Mouse (Mus musculus) neural tube, embryonic 11.5 days (tissue): ENCODE results near the gene Ect2. TPM values are rescaled to one million over a fixed set of nuclear protein-coding genes. Genes with fewer than 3 reads are reported as not detected.

ENCODE experiments used
- ATAC-seq: fragments of 200-750 bp; cut with Nextera tagmentation; 2 replicates; pipeline ENCODE4 v1.8.0; 2017; ENCODE audit warnings: moderate number of reproducible peaks, mild to moderate bottlenecking, moderate TSS enrichment, moderate library complexity; ENCODE audit not compliant: insufficient read depth, low FRiP score, low TSS enrichment
- DNase-seq: peaks from one replicate; pipeline ENCODE4 v3.0.0-alpha.2; 2015; ENCODE audit warnings: low spot score
- H3K27ac ChIP-seq: fragments of 300-500 bp; sonication (generic); 2 replicates; pipeline ENCODE4 v1.5.1; 2014; ENCODE audit warnings: low read depth, mild to moderate bottlenecking, low read length
- H3K27me3 ChIP-seq: fragments of 300-500 bp; sonication (generic); 2 replicates; pipeline ENCODE4 v1.6.1; 2014; ENCODE audit warnings: mild to moderate bottlenecking, low read length, mixed read lengths; ENCODE audit not compliant: control insufficient read depth, insufficient read depth
- H3K36me3 ChIP-seq: fragments of 300-500 bp; sonication (generic); 2 replicates; pipeline ENCODE4 v1.6.1; 2014; ENCODE audit warnings: mild to moderate bottlenecking, low read length, moderate library complexity, mixed read lengths; ENCODE audit not compliant: control insufficient read depth, insufficient read depth
- H3K4me1 ChIP-seq: fragments of 300-500 bp; sonication (generic); 2 replicates; pipeline ENCODE4 v1.6.1; 2014; ENCODE audit warnings: low read length, mixed read lengths; ENCODE audit not compliant: control insufficient read depth, insufficient read depth
- H3K4me2 ChIP-seq: fragments of 300-500 bp; sonication (generic); 2 replicates; pipeline ENCODE4 v1.6.1; 2014; ENCODE audit warnings: low read depth, mild to moderate bottlenecking, moderate library complexity
- H3K4me3 ChIP-seq: fragments of 300-500 bp; sonication (generic); 2 replicates; pipeline ENCODE4 v1.5.1; 2014; ENCODE audit warnings: low read depth, low read length
- H3K9ac ChIP-seq: fragments of 300-500 bp; sonication (generic); 2 replicates; pipeline ENCODE4 v1.6.1; 2014; ENCODE audit warnings: mild to moderate bottlenecking, low read length
- H3K9me3 ChIP-seq: fragments of 300-500 bp; sonication (generic); 2 replicates; pipeline ENCODE4 v1.6.1; 2016; ENCODE audit warnings: low read length; ENCODE audit not compliant: control insufficient read depth
- WGBS: fragments of 180-500 bp; shearing (Covaris S2); extraction: QIAGEN DNeasy Blood & Tissue Kit; methylation state at CpG from one replicate; pipeline ENCODE4 v1.1.7; 2014; 5-methylcytosine and 5-hydroxymethylcytosine counted together
- polyA plus RNA-seq: library from polyadenylated mRNA; unstranded; fragments of >200 nt; fragmentation: Nextera tagmentation; extraction: Ambion mirVana; gene quantifications from 2 replicates; pipeline ENCODE4 v1.2.1, GENCODE M21; 2014

Ect2 gene
- polyA plus RNA-seq, 1 experiment from 2014 or later = 87.4 TPM

- ATAC-seq (no peak), DNase-seq (no peak)
- H3K9ac ChIP-seq = no peak overlapping the region
- no peaks in the 10 kb centered on the region for H3K27me3 ChIP-seq
- no peaks in the 10 kb centered on the region for H3K9me3 ChIP-seq
- H3K36me3 ChIP-seq = no peaks in the 10 kb centered on the region
- no peaks in the 10 kb centered on the region for H3K4me1 ChIP-seq
- H3K4me3 ChIP-seq = no peak overlapping the region
- H3K27ac ChIP-seq = no peak overlapping the region
- no peak overlapping the region for H3K4me2 ChIP-seq
These were observed 86.5 kb downstream of the Ect2 start for GRCm38 (mm10) chr3:27067206-27067605.

- H3K4me2 ChIP-seq = no peak overlapping the region
- no peaks in the 10 kb centered on the region for H3K4me1 ChIP-seq
- no peak overlapping the region for H3K4me3 ChIP-seq
- no peak overlapping the region for H3K9ac ChIP-seq
- 92% methylated on average over 2 of the region's 2 CpGs for WGBS
- no peaks in the 10 kb centered on the region for H3K27me3 ChIP-seq
- no peaks in the 10 kb centered on the region for H3K36me3 ChIP-seq
- H3K27ac ChIP-seq = no peak overlapping the region
- ATAC-seq (no peak), DNase-seq (no peak)
- H3K9me3 ChIP-seq = no peaks in the 10 kb centered on the region
These were observed 88.8 kb downstream of the Ect2 start for GRCm38 (mm10) chr3:27064886-27065285.

GRCm38 (mm10) chr3:27063399-27064260, 90.0 kb downstream of the Ect2 start:
- no peak overlapping the region for H3K27ac ChIP-seq
- no peak for DNase-seq
- H3K36me3 ChIP-seq = no peaks in the 10 kb centered on the region
- WGBS = 70% methylated on average over 11 of the region's 11 CpGs
- H3K4me2 ChIP-seq = no peak overlapping the region
- H3K9ac ChIP-seq = no peak overlapping the region
- no peak for ATAC-seq
- H3K4me3 ChIP-seq = no peak overlapping the region
- H3K4me1 ChIP-seq = no peaks in the 10 kb centered on the region
- no peaks in the 10 kb centered on the region for H3K9me3 ChIP-seq
- H3K27me3 ChIP-seq = no peaks in the 10 kb centered on the region

- ATAC-seq (no peak), DNase-seq (no peak)
- H3K4me2 ChIP-seq = no peak overlapping the region
- H3K27me3 ChIP-seq = no peaks in the 10 kb centered on the region
- no peaks in the 10 kb centered on the region for H3K9me3 ChIP-seq
- no peaks in the 10 kb centered on the region for H3K4me1 ChIP-seq
- no peak overlapping the region for H3K4me3 ChIP-seq
- no peak overlapping the region for H3K27ac ChIP-seq
- WGBS = 90% methylated on average over 12 of the region's 12 CpGs
- H3K9ac ChIP-seq = no peak overlapping the region
- no peaks in the 10 kb centered on the region for H3K36me3 ChIP-seq
These were observed 93.2 kb downstream of the Ect2 start for GRCm38 (mm10) chr3:27060441-27060840.

DNA sequence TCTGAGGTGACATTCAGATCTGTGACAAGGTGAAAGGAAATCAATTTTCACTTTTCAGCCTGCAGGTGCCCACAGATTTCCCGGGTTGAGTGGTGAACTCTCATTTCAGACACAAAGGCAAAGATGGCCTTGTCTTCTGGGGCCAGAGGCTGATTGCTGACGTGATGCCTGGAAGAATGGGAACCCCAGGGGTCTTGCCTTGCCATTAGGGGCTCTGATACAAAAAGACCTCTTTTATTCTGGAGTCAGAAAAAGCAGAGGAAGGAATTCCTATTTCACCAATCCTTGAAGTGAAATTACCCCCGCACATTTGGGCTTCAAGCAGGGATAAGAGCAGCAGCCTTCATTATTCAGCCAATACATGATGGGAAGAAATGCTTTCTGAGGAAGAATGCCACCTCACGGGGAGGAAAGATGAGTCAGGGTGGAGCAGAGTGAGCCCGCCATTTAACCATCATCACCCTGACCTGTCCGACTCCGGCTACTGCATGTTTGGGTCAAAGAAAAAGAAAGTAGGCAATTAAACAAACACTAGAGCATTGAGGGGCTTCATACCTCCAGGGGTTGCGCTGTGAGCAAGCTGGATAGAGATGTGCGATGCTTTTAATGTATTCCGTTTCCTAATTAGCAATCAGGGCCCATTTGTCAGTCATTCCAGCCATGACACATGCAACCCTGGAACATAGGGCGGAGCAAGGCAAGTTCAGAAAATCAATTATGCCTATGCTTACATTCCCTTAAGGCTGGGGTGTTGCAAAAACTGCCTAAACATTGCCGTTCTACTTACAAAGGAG, 94.0 kb downstream of the Ect2 start:
- no peak overlapping the region for H3K4me2 ChIP-seq
- no peaks in the 10 kb centered on the region for H3K36me3 ChIP-seq
- H3K27ac ChIP-seq = no peak overlapping the region
- ATAC-seq (no peak), DNase-seq (no peak)
- no peaks in the 10 kb centered on the region for H3K9me3 ChIP-seq
- H3K27me3 ChIP-seq = no peaks in the 10 kb centered on the region
- H3K4me3 ChIP-seq = no peak overlapping the region
- 74% methylated on average over 12 of the region's 12 CpGs for WGBS
- no peaks in the 10 kb centered on the region for H3K4me1 ChIP-seq
- H3K9ac ChIP-seq = no peak overlapping the region

GRCm38 (mm10) chr3:27055471-27055870, 98.2 kb downstream of the Ect2 start:
- WGBS = 89% methylated on average over 3 of the region's 3 CpGs
- H3K4me3 ChIP-seq = no peak overlapping the region

DNA sequence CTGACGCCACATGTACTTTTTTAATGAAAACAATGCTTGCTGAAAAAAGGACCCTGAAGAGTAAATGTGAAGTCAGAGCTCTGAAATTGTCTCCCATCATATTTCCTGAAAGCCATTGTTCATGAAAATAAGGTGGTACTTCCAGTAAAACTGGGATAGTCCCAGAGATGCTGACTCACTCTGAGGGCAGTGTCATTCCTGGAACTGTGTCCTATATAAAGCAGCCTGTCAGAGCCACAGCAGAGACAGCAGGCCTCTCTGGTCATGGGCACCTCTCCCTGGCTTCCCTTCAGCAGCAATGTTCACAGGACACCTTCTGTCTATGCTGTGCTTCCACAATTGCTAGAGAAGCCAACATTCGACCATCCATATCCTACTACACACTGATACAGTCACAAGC, 98.9 kb downstream of the Ect2 start:
- DNase-seq = no peak
- WGBS = 78% methylated on average over 2 of the region's 2 CpGs
- Histone ChIP-seq H3K9me3 (no peaks in the 10 kb centered on the region), H3K27me3 (no peaks in the 10 kb centered on the region), H3K9ac (no peak overlapping the region), H3K36me3 (no peaks in the 10 kb centered on the region), H3K4me3 (no peak overlapping the region), H3K27ac (no peak overlapping the region), H3K4me1 (no peaks in the 10 kb centered on the region), H3K4me2 (no peak overlapping the region)
- no peak for ATAC-seq

More at GRCm38 (mm10) chr3:27055471-27055870, 98.2 kb downstream of the Ect2 start:
- Histone ChIP-seq H3K4me2 (no peak overlapping the region), H3K4me1 (no peaks in the 10 kb centered on the region), H3K9me3 (no peaks in the 10 kb centered on the region), H3K27ac (no peak overlapping the region), H3K27me3 (no peaks in the 10 kb centered on the region), H3K9ac (no peak overlapping the region), H3K36me3 (no peaks in the 10 kb centered on the region)
- DNase-seq = no peak
- no peak for ATAC-seq
